Mouse (Mus musculus): ENCODE measurements at regions not wholly inside any gene's neighbourhood (a gene's known extent, or its start where the extent isn't known, plus 50 kb on each side); places are given as distances from the start of the nearest gene placed in this dataset.

- TF ChIP-seq POLR2A (IDR thresholded peaks at IDR 0.05; ENCODE audit: extremely low read depth, insufficient read depth, low read length) (no peak), CTCF (IDR thresholded peaks at IDR 0.05; ENCODE audit: low read depth, low read length) (no peak)
Measured at GRCm38 (mm10) chr14:85373312-85373711, 929.9 kb downstream of the Pcdh17 start.
